Mouse (Mus musculus) MEL (cell line): Measurements from ENCODE around the gene Ror2. TPM values are rescaled to one million over a fixed set of nuclear protein-coding genes. Genes with fewer than 3 reads are reported as not detected.

ENCODE experiments used
- DNase-seq: peaks from one replicate; pipeline ENCODE4 v3.0.0; 2011; ENCODE audit warnings: low read depth, low spot score
- H3K27ac ChIP-seq: 2 replicates; pipeline ENCODE4 v1.5.1; 2012; ENCODE audit warnings: low read depth, mild to moderate bottlenecking, control low read depth, low read length, moderate library complexity; ENCODE audit not compliant: control insufficient read depth
- H3K27me3 ChIP-seq, 2 experiments: fragments of 150-350 bp in 1 of 2; sonication (generic) in 1 of 2; 2 replicates each; pipeline ENCODE4 v1.6.1; 2012; ENCODE audit warnings: low read length in 2 of 2, mild to moderate bottlenecking in 2 of 2, improper control_type of control experiment in 1 of 2, moderate library complexity in 1 of 2; ENCODE audit not compliant: insufficient read depth in 2 of 2, control insufficient read depth in 1 of 2
- H3K36me3 ChIP-seq, 2 experiments: 2 replicates each; pipeline ENCODE4 v1.6.1; 2012 to 2014; ENCODE audit warnings: low read length in 2 of 2, improper control_type of control experiment in 1 of 2, inconsistent platforms in 1 of 2, mild to moderate bottlenecking in 1 of 2; ENCODE audit not compliant: insufficient read depth in 2 of 2, control insufficient read depth in 1 of 2
- H3K4me1 ChIP-seq, 2 experiments: fragments of 150-350 bp in 1 of 2; sonication (generic) in 1 of 2; 2 replicates each; pipeline ENCODE4 v1.6.1; 2012; ENCODE audit warnings: low read length in 2 of 2, improper control_type of control experiment in 1 of 2, mild to moderate bottlenecking in 1 of 2; ENCODE audit not compliant: insufficient read depth in 2 of 2, control insufficient read depth in 1 of 2
- H3K4me3 ChIP-seq, 2 experiments: fragments of 150-350 bp in 1 of 2; sonication (generic) in 1 of 2; 2 replicates each; pipeline ENCODE4 v1.5.1; 2012; ENCODE audit warnings: low read depth in 2 of 2, low read length in 2 of 2, mild to moderate bottlenecking in 2 of 2, moderate library complexity in 2 of 2, control low read depth in 1 of 2, improper control_type of control experiment in 1 of 2; ENCODE audit not compliant: control insufficient read depth in 1 of 2, insufficient read depth in 1 of 2
- H3K79me2 ChIP-seq: 2 replicates; pipeline ENCODE4 v1.6.1; 2012; ENCODE audit warnings: mild to moderate bottlenecking, low read length, moderate library complexity; ENCODE audit not compliant: control insufficient read depth, poor library complexity, insufficient read depth
- H3K9ac ChIP-seq: 2 replicates; pipeline ENCODE4 v1.6.1; 2012; ENCODE audit warnings: low read depth, mild to moderate bottlenecking, control low read depth, low read length, moderate library complexity; ENCODE audit not compliant: control insufficient read depth, poor library complexity, severe bottlenecking
- H3K9me3 ChIP-seq: fragments of 150-350 bp; sonication (generic); replicated peaks from 2 replicates; pipeline ENCODE4 v1.6.1; 2012; ENCODE audit warnings: mild to moderate bottlenecking, low read length, improper control_type of control experiment, moderate library complexity; ENCODE audit not compliant: insufficient read depth
- CHD1 ChIP-seq: IDR thresholded peaks from 2 replicates; pipeline ENCODE4 v1.6.1; 2012; ENCODE audit warnings: low read depth, mild to moderate bottlenecking, inconsistent platforms, low read length, improper control_type of control experiment
- EP300 ChIP-seq, 2 experiments: IDR thresholded peaks; 2 replicates each; pipeline ENCODE4 v1.6.1; 2011; ENCODE audit warnings: improper control_type of control experiment in 2 of 2, low read length in 2 of 2, low read depth in 1 of 2, mild to moderate bottlenecking in 1 of 2
- GATA1 ChIP-seq: IDR thresholded peaks from 2 replicates; pipeline ENCODE4 v1.6.1; 2011; ENCODE audit warnings: low read depth, low read length, improper control_type of control experiment
- JUND ChIP-seq: IDR thresholded peaks from 2 replicates; pipeline ENCODE4 v1.6.1; 2011; ENCODE audit warnings: low read depth, mild to moderate bottlenecking, improper control_type of control experiment, low read length
- MXI1 ChIP-seq: IDR thresholded peaks from 2 replicates; pipeline ENCODE4 v1.6.1; 2011; ENCODE audit warnings: mild to moderate bottlenecking, low read depth, low read length, improper control_type of control experiment
- MYB ChIP-seq: IDR thresholded peaks from 2 replicates; pipeline ENCODE4 v1.6.1; 2011; ENCODE audit warnings: mild to moderate bottlenecking, low read depth, low read length, improper control_type of control experiment
- NRF1 ChIP-seq: IDR thresholded peaks from 2 replicates; pipeline ENCODE4 v1.6.1; 2014; ENCODE audit warnings: low read depth, mild to moderate bottlenecking, inconsistent platforms, low read length, improper control_type of control experiment, moderate library complexity; ENCODE audit not compliant: poor library complexity, insufficient read depth, severe bottlenecking
- POLR2AphosphoS2 ChIP-seq: IDR thresholded peaks from 2 replicates; pipeline ENCODE4 v1.6.1; 2011; ENCODE audit warnings: low read length, improper control_type of control experiment
- RAD21 ChIP-seq: IDR thresholded peaks from 2 replicates; pipeline ENCODE4 v1.6.1; 2011; ENCODE audit warnings: mild to moderate bottlenecking, low read depth, low read length, improper control_type of control experiment
- TBP ChIP-seq: IDR thresholded peaks from 2 replicates; pipeline ENCODE4 v1.8.0; 2011; ENCODE audit warnings: low read depth, low read length, improper control_type of control experiment
- UBTF ChIP-seq: IDR thresholded peaks from 2 replicates; pipeline ENCODE4 v1.6.1; 2012; ENCODE audit warnings: low read depth, mild to moderate bottlenecking, inconsistent platforms, low read length, improper control_type of control experiment, moderate library complexity, borderline replicate concordance; ENCODE audit not compliant: insufficient read depth
- USF1 ChIP-seq: IDR thresholded peaks from 2 replicates; pipeline ENCODE4 v1.6.1; 2014; ENCODE audit warnings: low read depth, mild to moderate bottlenecking, inconsistent platforms, low read length, improper control_type of control experiment, moderate library complexity
- USF2 ChIP-seq, 2 experiments: IDR thresholded peaks; 2 replicates each; pipeline ENCODE4 v1.6.1; 2011 to 2012; ENCODE audit warnings: improper control_type of control experiment in 2 of 2, low read length in 2 of 2, borderline replicate concordance in 1 of 2, inconsistent platforms in 1 of 2, low read depth in 1 of 2, mild to moderate bottlenecking in 1 of 2; ENCODE audit not compliant: insufficient read depth in 1 of 2
- ZMIZ1 ChIP-seq: IDR thresholded peaks from 2 replicates; pipeline ENCODE4 v1.6.1; 2012; ENCODE audit warnings: low read depth, mild to moderate bottlenecking, inconsistent platforms, low read length, improper control_type of control experiment, moderate library complexity
- ZNF384 ChIP-seq: IDR thresholded peaks from 2 replicates; pipeline ENCODE4 v1.6.1; 2012; ENCODE audit warnings: low read depth, mild to moderate bottlenecking, inconsistent platforms, low read length, improper control_type of control experiment
- polyA plus RNA-seq, 2 experiments: library from polyadenylated mRNA; stranded (reverse) in 1 of 2; unstranded in 1 of 2; fragments of >175 nt in 1 of 2; fragments of >200 nt in 1 of 2; gene quantifications; 2 replicates each; pipeline versions ENCODE4 v1.2.1 to v1.2.4; 2012; ENCODE audit warnings: low replicate concordance in 2 of 2, low read depth in 1 of 2; ENCODE audit not compliant: insufficient read length in 2 of 2, insufficient read depth in 1 of 2, missing spikeins in 1 of 2
- total RNA-seq: library from RNA; depleted of rRNA; stranded (reverse); fragments of 300-350 nt; gene quantifications from 2 replicates; pipeline ENCODE4 v1.2.3, GENCODE M21; 2012

Gene Ror2
- total and polyA plus RNA-seq, 3 experiments, result not detected

DNA sequence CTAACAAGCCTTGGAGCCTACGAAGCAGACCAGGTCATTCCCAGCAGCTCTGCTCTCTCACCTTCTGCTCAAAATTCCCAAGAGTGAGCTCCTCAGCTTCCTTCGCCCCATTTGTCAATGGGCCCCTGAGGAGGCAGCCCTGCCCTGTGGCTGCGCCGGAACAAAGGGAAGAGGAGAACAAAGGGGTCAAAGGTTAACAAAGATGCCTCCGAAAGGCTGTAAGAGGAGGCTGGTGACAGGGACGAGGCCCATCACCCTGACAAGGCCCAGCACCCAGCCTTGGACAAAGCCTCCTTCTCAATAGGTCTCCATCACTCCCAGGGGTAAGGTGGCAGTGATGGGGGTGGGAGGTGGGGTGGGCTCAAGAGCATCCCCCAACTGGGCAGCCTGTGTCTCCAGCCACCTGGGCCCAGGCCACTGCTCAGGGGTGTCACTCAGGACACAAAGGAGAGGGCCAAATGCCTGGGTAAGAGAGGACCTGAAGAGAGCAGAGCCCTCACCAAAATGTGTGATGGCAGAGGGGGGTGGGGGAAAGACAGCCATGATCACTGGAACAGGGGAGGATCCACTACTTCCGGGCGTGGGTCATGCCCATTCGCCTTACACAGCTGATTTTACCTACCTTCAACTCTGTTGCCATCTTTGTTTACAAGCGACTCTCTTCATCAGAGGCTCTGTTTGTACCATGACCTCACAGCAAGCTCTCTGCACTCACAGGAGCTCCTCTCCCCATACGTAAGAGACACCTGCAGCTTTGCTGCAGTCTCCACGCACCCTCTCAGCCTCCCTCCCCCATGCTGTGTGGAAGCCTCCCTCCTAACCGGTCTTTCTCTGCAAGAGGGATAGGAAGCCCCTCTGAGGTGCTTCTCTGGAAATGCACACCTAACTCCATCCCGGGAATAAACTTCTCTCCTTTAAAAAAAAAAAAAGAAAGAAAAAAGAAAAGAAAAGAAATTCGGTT lies 51.8 kb downstream of the Ror2 start:
- H3K27ac ChIP-seq, result no peak overlapping the region
- no peak overlapping the region for H3K4me3 ChIP-seq
- no peaks in the 10 kb centered on the region for H3K9me3 ChIP-seq
- TF ChIP-seq USF1 (no peak), JUND (no peak), MYB (no peak), RAD21 (no peak), CHD1 (no peak), UBTF (no peak), NRF1 (no peak), ZNF384 (no peak), TBP (no peak), POLR2AphosphoS2 (no peak), MXI1 (no peak), USF2 (IDR thresholded peaks at IDR 0.05; ENCODE audit: borderline replicate concordance in 1 of 2, insufficient read depth in 1 of 2, low read depth in 1 of 2, low read length in 2 of 2) (no peak), GATA1 (no peak)
- TF ChIP-seq, all 39 proteins: peak for 0
- Histone ChIP-seq H3K79me2 (no peaks in the 10 kb centered on the region), H3K9ac (no peak overlapping the region), H3K27me3 (no peaks in the 10 kb centered on the region), H3K4me1 (no peaks in the 10 kb centered on the region), H3K36me3 (no peaks in the 10 kb centered on the region)
- no peak for DNase-seq

- no peaks in the 10 kb centered on the region for H3K9me3 ChIP-seq
- H3K9ac ChIP-seq, result no peak overlapping the region
- no peaks in the 10 kb centered on the region for H3K79me2 ChIP-seq
- no peak overlapping the region for H3K27ac ChIP-seq
- no peak overlapping the region for H3K4me3 ChIP-seq
- TF ChIP-seq UBTF, result no peak
- no peak for TF ChIP-seq TBP
- no peak for TF ChIP-seq JUND
- no peak for TF ChIP-seq EP300 (IDR thresholded peaks at IDR 0.05; ENCODE audit: low read depth in 1 of 2, low read length in 2 of 2)
- no peak for TF ChIP-seq ZMIZ1
- no peak for TF ChIP-seq MYB
- no peak for TF ChIP-seq MXI1
- H3K36me3 ChIP-seq, result no peaks in the 10 kb centered on the region
- H3K27me3 ChIP-seq, result no peaks in the 10 kb centered on the region
- DNase-seq, result no peak
- H3K4me1 ChIP-seq, result no peaks in the 10 kb centered on the region
Observed at GRCm38 (mm10) chr13:53233381-53233780, 52.5 kb downstream of the Ror2 start.
